Comparison of ENCODE assay signal across 20 mouse cellular contexts in the genomic region with DNA sequence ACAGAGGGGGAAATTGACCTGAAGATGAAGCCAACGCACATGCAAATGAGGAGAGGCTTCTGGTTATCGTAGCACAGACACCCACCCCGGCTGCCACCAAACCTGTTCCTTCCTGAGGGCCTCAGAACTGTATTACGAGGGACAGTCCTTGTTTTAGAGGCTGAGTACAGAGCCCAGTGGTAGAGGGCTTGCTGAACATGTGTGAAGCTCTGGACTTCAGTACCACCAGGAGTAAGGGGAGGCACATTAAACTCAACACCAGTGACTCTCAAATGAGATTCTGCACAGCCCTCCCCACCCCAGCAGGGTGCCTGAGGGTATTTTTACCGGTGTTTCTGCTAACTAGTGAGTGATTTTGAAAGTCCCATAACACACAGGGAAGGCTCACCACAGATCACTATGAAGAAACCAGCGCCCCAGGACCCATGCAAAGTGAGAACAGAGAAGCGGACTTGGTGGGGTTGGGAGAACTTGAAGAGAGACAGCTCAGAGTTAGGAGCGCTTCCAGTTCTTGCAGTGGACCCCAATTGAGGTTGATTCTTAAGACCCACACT.
DNase-seq lines count a peak whose midpoint lies in the region; ATAC-seq and TF ChIP-seq lines count a peak whose summit lies in the region.
"Had no signal": no experiment of that assay in that cellular context is flagged by ENCODE, and none has a peak within 500 bp of the region (broad histone marks: within the 10 kb centered on the region; RNA-seq: fewer than 3 reads in every experiment).

No protein-coding gene starts in this region.

- TF ChIP-seq POLR2A in small intestine, adult 2 months (IDR thresholded peaks at IDR 0.05; ENCODE audit: low read depth, low read length): no peak

- no peaks in the 10 kb centered on the region for H3K27me3 ChIP-seq in small intestine, adult 2 months (ENCODE audit: control insufficient read depth, insufficient read depth, low read length)
- H3K27me3 ChIP-seq: embryonic facial prominence, embryonic 13.5 days had no signal

- ATAC-seq in CD4-positive, CD25-positive, alpha-beta regulatory T cell, adult 4 months: peak; percentile 56
- ATAC-seq: forebrain, embryonic 16.5 days; hindbrain, postnatal 0 days had no signal

- H3K4me3 ChIP-seq in small intestine, adult 2 months (ENCODE audit: low read depth, low read length): no peak overlapping the region
- H3K4me3 ChIP-seq: embryonic facial prominence, embryonic 13.5 days; heart, embryonic 10.5 days; hindbrain, embryonic 10.5 days; left cerebral cortex, adult 2 months had no signal

- peak overlapping the region; percentile 6; the same call in 1 of the 2 replicates for H3K27ac ChIP-seq in small intestine, adult 2 months (ENCODE audit: insufficient read depth, low read depth, low read length)
- H3K27ac ChIP-seq: embryonic facial prominence, embryonic 13.5 days; heart, embryonic 10.5 days; hindbrain, embryonic 10.5 days; hindbrain, postnatal 0 days; left cerebral cortex, adult 2 months had no signal

- DNase-seq in thymus, postnatal 25 days: peak; percentile 25
- DNase-seq in thymus, postnatal 14 days: no peak
- peak; percentile 60 for DNase-seq in induced T-regulatory cell, adult 2 months (ENCODE audit: low read depth)
- no peak for DNase-seq in urinary bladder, postnatal 14 days (ENCODE audit: low spot score)
- DNase-seq in testis, postnatal 14 days (ENCODE audit: low spot score): no peak
- DNase-seq in cerebellum, adult 18-20 months: no peak
- DNase-seq: cerebellum, adult 9-11 months; kidney, adult 8-10 months; kidney, postnatal 14 days; lung, adult 18-20 months; lung, postnatal 14 days; right cerebral cortex, postnatal 25 days had no signal

- H3K36me3 ChIP-seq in small intestine, adult 2 months (ENCODE audit: control insufficient read depth, insufficient read depth, low read length): no peaks in the 10 kb centered on the region
- H3K36me3 ChIP-seq: embryonic facial prominence, embryonic 13.5 days; heart, embryonic 10.5 days; hindbrain, embryonic 10.5 days had no signal

- 68% methylated on average over 8 of the region's 8 CpGs for WGBS in small intestine, adult 2 months

- no peak for TF ChIP-seq CTCF in small intestine, adult 2 months (IDR thresholded peaks at IDR 0.05; ENCODE audit: extremely low read depth, insufficient read length, insufficient replicate concordance, low read depth, low read length)

- H3K4me1 ChIP-seq in small intestine, adult 2 months (ENCODE audit: control insufficient read depth, insufficient read depth, insufficient read length, low read length): peaks cover 5% of the 10 kb centered on the region; the same call in 1 of the 2 replicates

Comparison
In these comparisons a context has a peak if more than half of its experiments do, and no peak if none do; other contexts are left out.
1. DNase-seq: peak in thymus, postnatal 25 days (single experiment) and induced T-regulatory cell, adult 2 months (single experiment); none in thymus, postnatal 14 days (single experiment), urinary bladder, postnatal 14 days (single experiment), testis, postnatal 14 days (single experiment) and cerebellum, adult 18-20 months (0 of 2).